22 mouse cellular contexts compared by ENCODE assay signal in the genomic region with DNA sequence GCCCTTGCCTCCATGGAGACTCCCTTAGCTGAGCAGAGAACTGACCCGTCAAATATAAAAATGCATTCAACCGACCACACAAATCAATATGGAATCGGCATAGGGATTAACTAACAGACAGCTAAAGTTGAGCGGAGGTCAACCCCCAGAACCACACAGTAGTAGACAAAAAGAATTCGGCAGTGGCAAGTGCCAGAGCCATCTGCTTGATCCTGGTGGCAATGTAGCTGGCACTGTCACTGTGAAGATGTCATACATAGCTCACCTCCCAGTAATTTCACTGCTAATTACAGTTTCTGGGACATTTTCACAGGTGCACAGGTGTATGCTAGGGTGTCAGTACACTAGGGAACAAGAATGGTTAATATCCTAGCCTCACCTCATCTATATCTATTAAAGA. TPM values are rescaled to one million over a fixed set of nuclear protein-coding genes. Genes with fewer than 3 reads are reported as not detected.
DNase-seq lines count a peak whose midpoint lies in the region; TF ChIP-seq lines count a peak whose summit lies in the region.
"Had no signal": no experiment of that assay in that cellular context is flagged by ENCODE, and none has a peak within 500 bp of the region (broad histone marks: within the 10 kb centered on the region; RNA-seq: fewer than 3 reads in every experiment).

No protein-coding gene starts in this region.

- H3K36me3 ChIP-seq in embryonic facial prominence, embryonic 10.5 days (replicated peaks) = no peaks in the 10 kb centered on the region
- no peaks in the 10 kb centered on the region for H3K36me3 ChIP-seq in midbrain, embryonic 10.5 days
- H3K36me3 ChIP-seq: hindbrain, embryonic 15.5 days; kidney, embryonic 15.5 days; liver, embryonic 15.5 days had no signal

- H3K9me3 ChIP-seq in embryonic facial prominence, embryonic 10.5 days = no peaks in the 10 kb centered on the region
- no peaks in the 10 kb centered on the region for H3K9me3 ChIP-seq in midbrain, embryonic 10.5 days (replicated peaks)
- H3K9me3 ChIP-seq: hindbrain, embryonic 15.5 days; kidney, embryonic 15.5 days; liver, embryonic 15.5 days had no signal

- no peak for TF ChIP-seq POLR2A in cerebellum, adult 2 months (IDR thresholded peaks at IDR 0.05; ENCODE audit: borderline replicate concordance, insufficient read depth, low read length)

- no peaks in the 10 kb centered on the region; the same call in 1 of the 2 replicates for H3K4me1 ChIP-seq in cerebellum, adult 2 months (ENCODE audit: control insufficient read depth, insufficient read depth, low read length)
- 0 out of 2 replicates have a peak, but pooled peaks cover 2% of the 10 kb centered on the region for H3K4me1 ChIP-seq in embryonic facial prominence, embryonic 10.5 days
- no peaks in the 10 kb centered on the region for H3K4me1 ChIP-seq in midbrain, embryonic 10.5 days
- H3K4me1 ChIP-seq: hindbrain, embryonic 15.5 days; kidney, embryonic 15.5 days had no signal

- DNase-seq in retina, embryonic 14.5 days (ENCODE audit: low spot score) = peak; percentile 25
- no peak for DNase-seq in retina, postnatal 1 day
- DNase-seq in cerebellum, adult 2 months = peak; percentile 65 to 81
- peak; percentile 60 to 72 for DNase-seq in cerebellum, postnatal 14 days
- DNase-seq in embryonic facial prominence, embryonic 10.5 days (ENCODE audit: low spot score) = no peak
- DNase-seq in midbrain, embryonic 10.5 days (ENCODE audit: low spot score) = no peak
- no peak for DNase-seq in urinary bladder, postnatal 36 days (ENCODE audit: low spot score in 2 of 2)
- DNase-seq: adrenal gland, postnatal 25 days; forebrain, postnatal 0 days; gastrocnemius, postnatal 14 days; heart, postnatal 4 days; kidney, adult 11 months; kidney, postnatal 25 days; liver; lung, embryonic 14.5 days; lung, postnatal 14 days; thymus, adult 2 months; thymus, postnatal 36 days had no signal

- no peak for TF ChIP-seq CTCF in cerebellum, adult 2 months (IDR thresholded peaks at IDR 0.05; ENCODE audit: borderline replicate concordance, insufficient read depth, low read depth, low read length)

- peak overlapping the region; percentile 23; the same call in 1 of the 2 replicates for H3K27ac ChIP-seq in cerebellum, adult 2 months (ENCODE audit: insufficient read depth, low read length)
- H3K27ac ChIP-seq in embryonic facial prominence, embryonic 10.5 days (replicated peaks) = no peak overlapping the region
- H3K27ac ChIP-seq in midbrain, embryonic 10.5 days (replicated peaks) = no peak overlapping the region
- H3K27ac ChIP-seq: hindbrain, embryonic 15.5 days; kidney, embryonic 15.5 days; liver, embryonic 15.5 days had no signal

- 10% methylated on average over 5 of the region's 5 CpGs for WGBS in cerebellum, adult 2 months
- 82% methylated on average over 5 of the region's 5 CpGs for WGBS in embryonic facial prominence, embryonic 10.5 days
- 84% methylated on average over 5 of the region's 5 CpGs for WGBS in midbrain, embryonic 10.5 days

- H3K27me3 ChIP-seq in cerebellum, adult 2 months (ENCODE audit: control insufficient read depth, insufficient read depth, low read length) = no peaks in the 10 kb centered on the region
- no peaks in the 10 kb centered on the region for H3K27me3 ChIP-seq in embryonic facial prominence, embryonic 10.5 days (replicated peaks; ENCODE audit: low read depth, poor library complexity, severe bottlenecking)
- no peaks in the 10 kb centered on the region for H3K27me3 ChIP-seq in midbrain, embryonic 10.5 days (ENCODE audit: low read depth, poor library complexity, severe bottlenecking)
- H3K27me3 ChIP-seq: hindbrain, embryonic 15.5 days; kidney, embryonic 15.5 days had no signal

- no peak overlapping the region for H3K4me3 ChIP-seq in cerebellum, adult 2 months (replicated peaks; ENCODE audit: insufficient read depth, low read depth, low read length)
- H3K4me3 ChIP-seq in embryonic facial prominence, embryonic 10.5 days = no peak overlapping the region
- H3K4me3 ChIP-seq in midbrain, embryonic 10.5 days = no peak overlapping the region
- H3K4me3 ChIP-seq: erythroblast, embryonic 14.5 days; hindbrain, embryonic 15.5 days; kidney, embryonic 15.5 days; liver, embryonic 15.5 days had no signal

RNA-seq across cellular contexts. Expression of a gene that starts 21.2 kb away (rescaled TPM):
- polyA plus RNA-seq in cerebellum, adult 2 months (2012; rRNA removed) = 137 and 148 TPM in 2 replicates
- 107 and 109 TPM in 2 replicates for polyA plus RNA-seq in embryonic facial prominence, embryonic 10.5 days (2016; fragmentation: Nextera tagmentation; extraction: Ambion mirVana)
- 104 and 113 TPM in 2 replicates for polyA plus RNA-seq in midbrain, embryonic 10.5 days (2016; fragmentation: Nextera tagmentation; extraction: Ambion mirVana)

RNA-seq across cellular contexts. Expression of a gene that starts 21.8 kb away (rescaled TPM):
- 62.5 and 67.1 TPM in 2 replicates for polyA plus RNA-seq in cerebellum, adult 2 months (2012; rRNA removed)
- polyA plus RNA-seq in embryonic facial prominence, embryonic 10.5 days (2016; fragmentation: Nextera tagmentation; extraction: Ambion mirVana) = 22.5 and 23.3 TPM in 2 replicates
- polyA plus RNA-seq in midbrain, embryonic 10.5 days (2016; fragmentation: Nextera tagmentation; extraction: Ambion mirVana) = 21.7 and 28.8 TPM in 2 replicates

Comparison
In these comparisons a context has a peak if more than half of its experiments do, and no peak if none do; other contexts are left out.
1. DNase-seq: peak in retina, embryonic 14.5 days (single experiment), cerebellum, adult 2 months (2 of 2) and cerebellum, postnatal 14 days (2 of 2); none in retina, postnatal 1 day (single experiment), embryonic facial prominence, embryonic 10.5 days (single experiment), midbrain, embryonic 10.5 days (single experiment) and urinary bladder, postnatal 36 days (0 of 2).